Mouse (Mus musculus): ENCODE measurements around the gene Sulf2.

DNA sequence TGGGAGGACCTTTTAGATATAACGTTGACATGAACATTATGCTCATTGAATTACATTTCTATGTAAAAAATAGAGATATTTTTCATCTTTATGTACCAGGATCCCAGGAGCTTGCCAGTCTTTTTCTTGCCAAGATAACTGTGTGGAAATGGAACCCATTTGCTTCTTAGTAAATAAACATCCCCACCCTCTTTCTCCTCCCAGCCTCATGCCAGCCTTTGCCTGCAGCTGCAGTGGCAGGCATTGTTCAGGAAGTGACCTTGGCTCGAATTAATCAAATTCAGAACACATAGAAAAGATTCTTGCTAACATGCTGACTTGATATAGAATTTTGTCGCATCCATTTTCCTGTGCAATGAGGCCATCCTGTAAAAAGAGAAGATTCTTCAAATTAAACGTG, 126.2 kb downstream of the Sulf2 start:
- TF ChIP-seq CTCF (IDR thresholded peaks at IDR 0.05; ENCODE audit: control insufficient read depth, insufficient read depth, low read length), result no peak
- TF ChIP-seq POLR2A (IDR thresholded peaks at IDR 0.05; ENCODE audit: borderline replicate concordance, control insufficient read depth, low read depth, low read length), result no peak
